Mouse (Mus musculus) limb, embryonic 15.5 days (tissue): Measurements from ENCODE around the gene Sphk1. TPM values are rescaled to one million over a fixed set of nuclear protein-coding genes. Genes with fewer than 3 reads are reported as not detected.

Experiments used
- ATAC-seq: fragments of 200-750 bp; cut with Nextera tagmentation; 2 replicates; pipeline ENCODE4 v1.8.0; 2017; ENCODE audit warnings: low read depth, moderate TSS enrichment; ENCODE audit not compliant: insufficient number of reproducible peaks, low FRiP score, low TSS enrichment
- H3K27ac ChIP-seq: fragments of 300-500 bp; sonication (generic); 2 replicates; pipeline ENCODE4 v1.5.1; 2015; ENCODE audit warnings: moderate library complexity, mild to moderate bottlenecking, inconsistent platforms
- H3K27me3 ChIP-seq: fragments of 300-500 bp; sonication (generic); 2 replicates; pipeline ENCODE4 v1.6.1; 2015; ENCODE audit warnings: inconsistent platforms
- H3K36me3 ChIP-seq: fragments of 300-500 bp; sonication (generic); 2 replicates; pipeline ENCODE4 v1.6.1; 2015; ENCODE audit warnings: inconsistent platforms
- H3K4me1 ChIP-seq: fragments of 300-500 bp; sonication (generic); 2 replicates; pipeline ENCODE4 v1.6.1; 2015; ENCODE audit warnings: inconsistent platforms
- H3K4me2 ChIP-seq: fragments of 300-500 bp; sonication (generic); 2 replicates; pipeline ENCODE4 v1.6.1; 2015; ENCODE audit warnings: mild to moderate bottlenecking, inconsistent platforms
- H3K4me3 ChIP-seq: fragments of 300-500 bp; sonication (generic); 2 replicates; pipeline ENCODE4 v1.5.1; 2015; ENCODE audit warnings: mild to moderate bottlenecking, inconsistent platforms
- H3K9ac ChIP-seq: fragments of 300-500 bp; sonication (generic); 2 replicates; pipeline ENCODE4 v1.6.1; 2015; ENCODE audit warnings: inconsistent platforms
- H3K9me3 ChIP-seq: fragments of 300-500 bp; sonication (generic); 2 replicates; pipeline ENCODE4 v1.6.1; 2016; ENCODE audit warnings: inconsistent platforms
- WGBS: fragments of 180-500 bp; shearing (Covaris S2); methylation state at CpG from one replicate; pipeline ENCODE4 v1.1.7; 2015; 5-methylcytosine and 5-hydroxymethylcytosine counted together
- polyA plus RNA-seq: library from polyadenylated mRNA; unstranded; fragments of >200 nt; fragmentation: Nextera tagmentation; extraction: Ambion mirVana; gene quantifications from 2 replicates; pipeline ENCODE4 v1.2.1, GENCODE M21; 2015

The Sphk1 gene
- polyA plus RNA-seq, 1 experiment from 2014 or later, result 7.7 TPM

DNA sequence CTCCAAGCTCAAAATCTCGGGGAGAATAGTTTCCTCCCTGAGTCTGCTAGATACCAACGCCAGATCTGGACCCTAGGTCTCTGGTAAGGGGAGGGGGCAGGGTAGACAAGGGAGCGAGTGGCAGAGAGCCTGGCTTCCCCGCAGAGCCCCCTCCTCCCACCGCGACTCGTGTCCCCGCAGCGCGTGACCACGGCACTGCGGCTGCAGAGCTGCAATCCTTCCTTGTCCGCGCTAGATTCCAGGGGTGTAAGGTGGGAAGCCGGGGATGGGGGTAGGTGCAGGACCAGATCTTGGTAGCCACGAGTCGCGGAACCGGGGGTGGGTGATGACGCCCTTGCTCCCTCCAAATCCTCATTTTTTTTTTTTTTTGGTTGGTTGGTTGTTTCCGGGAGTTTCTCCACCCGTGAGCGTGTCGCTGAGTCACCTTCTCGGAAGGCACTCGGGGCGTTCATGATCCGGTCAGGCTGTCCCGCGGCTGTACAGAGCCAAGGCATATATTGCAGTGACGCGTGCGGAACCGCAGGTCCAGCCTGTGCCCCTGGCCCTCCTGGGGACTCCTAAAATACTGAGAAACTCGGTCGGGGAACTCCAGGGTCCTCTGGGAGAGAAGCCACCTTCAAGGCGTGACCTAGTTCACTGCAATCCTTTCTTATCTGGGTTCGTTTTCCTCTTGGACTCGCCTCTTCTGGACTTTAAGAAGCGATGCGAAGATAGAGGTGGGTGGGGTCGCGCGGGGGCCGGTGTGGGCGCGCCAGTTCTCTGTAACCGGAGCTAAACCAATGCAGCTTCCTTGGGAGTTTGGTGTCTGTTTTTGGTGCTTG, 856 bp downstream of the Sphk1 start:
- Histone ChIP-seq H3K27me3 (peaks cover 51% of the 10 kb centered on the region), H3K4me2 (peak overlapping the region; percentile 99), H3K27ac (no peak overlapping the region), H3K9ac (0 out of 2 replicates have a peak overlapping the region, but pooled peaks have one; percentile 37), H3K4me1 (peaks cover 37% of the 10 kb centered on the region), H3K9me3 (no peaks in the 10 kb centered on the region), H3K4me3 (peak overlapping the region; percentile 56), H3K36me3 (0 out of 2 replicates have a peak, but pooled peaks cover 2% of the 10 kb centered on the region)
- 2% methylated on average over 48 of the region's 48 CpGs for WGBS
- ATAC-seq, result no peak

DNA sequence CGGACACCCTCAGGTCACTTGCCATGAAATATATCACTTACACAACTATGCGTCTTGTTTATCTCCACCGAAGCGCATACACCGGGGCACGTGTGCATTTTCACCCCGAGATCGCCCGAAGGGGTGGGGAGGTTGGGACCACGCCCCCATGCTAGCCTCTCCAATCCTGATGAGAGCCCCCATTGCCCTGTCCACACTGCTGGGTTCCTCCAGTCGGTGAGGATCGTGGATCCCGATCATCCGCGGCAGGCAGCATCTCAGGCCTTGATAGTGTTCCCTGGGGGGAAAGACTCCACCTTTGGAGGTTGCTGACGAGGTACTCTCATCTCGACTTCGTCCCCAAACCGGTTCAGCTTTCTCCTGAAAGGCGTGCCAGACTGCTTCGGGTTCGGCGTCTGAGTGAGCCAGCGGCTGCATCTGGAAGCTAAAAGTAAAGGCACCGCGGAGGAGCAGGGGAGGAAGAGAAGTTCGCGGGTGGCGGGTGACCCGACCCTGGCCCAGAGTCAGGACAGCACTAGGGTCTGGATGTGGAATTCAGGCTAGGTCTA, 1.6 kb downstream of the Sphk1 start:
- peaks cover 37% of the 10 kb centered on the region for H3K4me1 ChIP-seq
- H3K9ac ChIP-seq, result peak overlapping the region; percentile 43
- H3K27me3 ChIP-seq, result peaks cover 51% of the 10 kb centered on the region
- H3K9me3 ChIP-seq, result no peaks in the 10 kb centered on the region
- peak overlapping the region; percentile 68; the same call in 1 of the 2 replicates for H3K27ac ChIP-seq
- H3K36me3 ChIP-seq, result peaks cover 7% of the 10 kb centered on the region
- under 1% methylated on average over 30 of the region's 30 CpGs for WGBS
- no peak for ATAC-seq
- peak overlapping the region; percentile 99 for H3K4me2 ChIP-seq
- H3K4me3 ChIP-seq, result peak overlapping the region; percentile 56

DNA sequence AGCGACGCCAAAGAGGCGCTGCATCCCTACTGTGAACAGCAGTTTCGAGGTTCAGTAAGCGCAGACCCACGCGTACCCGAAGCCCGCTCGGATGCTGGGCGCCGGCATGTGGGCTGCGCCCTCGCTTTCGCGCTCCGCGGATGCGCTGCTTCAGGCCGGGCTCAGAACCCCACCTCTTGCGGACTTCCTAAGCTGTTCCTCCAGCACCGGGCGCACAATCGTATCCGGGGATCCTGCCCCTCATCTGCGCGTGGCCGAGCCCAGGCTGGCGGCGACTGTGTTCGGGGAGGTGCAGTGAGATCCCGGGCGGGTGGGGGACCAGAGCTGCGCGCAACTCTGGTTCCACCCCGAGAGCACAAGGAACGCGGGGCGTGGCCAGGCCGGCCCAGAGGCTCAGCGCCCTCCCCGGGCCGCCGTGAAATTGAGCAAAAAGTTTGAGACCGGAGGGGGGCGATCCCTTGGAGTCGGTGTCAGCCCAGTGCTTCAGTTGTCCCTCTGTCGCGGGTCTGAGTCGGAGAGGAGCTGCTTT, 2.1 kb downstream of the Sphk1 start:
- Histone ChIP-seq H3K4me2 (peak overlapping the region; percentile 99), H3K27ac (peak overlapping the region; percentile 68; the same call in 1 of the 2 replicates), H3K36me3 (peaks cover 9% of the 10 kb centered on the region), H3K27me3 (peaks cover 51% of the 10 kb centered on the region), H3K9ac (peak overlapping the region; percentile 43), H3K4me3 (peak overlapping the region; percentile 56), H3K9me3 (no peaks in the 10 kb centered on the region), H3K4me1 (peaks cover 37% of the 10 kb centered on the region)
- 1% methylated on average over 50 of the region's 50 CpGs for WGBS
- ATAC-seq, result peak; percentile 78

DNA sequence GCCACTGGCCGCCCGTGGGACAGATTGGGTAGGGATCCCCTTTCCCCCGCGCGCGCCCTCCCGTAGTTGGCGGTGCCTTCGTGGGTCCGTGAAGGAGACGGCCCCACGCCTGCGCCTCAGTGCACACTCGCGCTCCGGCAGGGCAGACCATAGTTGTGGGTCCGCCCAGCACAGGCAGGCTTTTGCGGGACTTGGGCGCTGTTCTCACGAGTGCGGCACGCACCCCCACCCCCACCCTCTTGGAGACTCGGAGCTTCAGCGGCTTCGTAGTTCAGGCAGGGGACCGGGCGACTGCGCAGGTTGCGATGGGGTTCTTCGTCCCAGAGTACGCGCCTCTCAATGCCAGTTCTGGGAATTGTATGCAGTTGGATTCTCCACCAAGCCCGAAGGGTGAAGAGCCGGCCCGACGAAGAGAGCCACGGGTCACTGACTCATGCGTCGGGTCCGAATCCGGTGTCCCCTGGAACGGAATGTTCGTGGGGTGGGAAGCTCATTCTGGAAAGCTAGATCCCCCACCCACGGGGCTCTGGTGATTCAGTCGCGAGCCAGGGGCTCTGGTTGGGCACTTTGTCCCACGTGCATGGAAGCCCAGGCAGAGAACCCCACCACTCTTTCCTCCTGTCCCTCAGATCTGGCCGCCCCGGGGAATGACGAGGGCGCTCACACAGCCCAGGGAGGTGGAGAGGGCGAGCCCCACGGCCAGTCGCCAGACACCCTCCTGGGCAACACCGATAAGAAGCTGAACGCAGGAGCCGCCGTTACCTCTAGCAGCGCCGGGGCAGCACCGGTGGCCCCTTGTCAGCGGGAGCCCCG, 2.8 kb downstream of the Sphk1 start:
- Histone ChIP-seq H3K27me3 (peaks cover 51% of the 10 kb centered on the region), H3K4me3 (peak overlapping the region; percentile 56), H3K36me3 (peaks cover 15% of the 10 kb centered on the region), H3K4me1 (peaks cover 37% of the 10 kb centered on the region), H3K27ac (peak overlapping the region; percentile 48; the same call in 1 of the 2 replicates), H3K4me2 (peak overlapping the region; percentile 99), H3K9me3 (no peaks in the 10 kb centered on the region), H3K9ac (peak overlapping the region; percentile 43)
- 0 out of 2 replicates have a peak, but pooled peaks have one; percentile 11 for ATAC-seq
- under 1% methylated on average over 63 of the region's 63 CpGs for WGBS

DNA sequence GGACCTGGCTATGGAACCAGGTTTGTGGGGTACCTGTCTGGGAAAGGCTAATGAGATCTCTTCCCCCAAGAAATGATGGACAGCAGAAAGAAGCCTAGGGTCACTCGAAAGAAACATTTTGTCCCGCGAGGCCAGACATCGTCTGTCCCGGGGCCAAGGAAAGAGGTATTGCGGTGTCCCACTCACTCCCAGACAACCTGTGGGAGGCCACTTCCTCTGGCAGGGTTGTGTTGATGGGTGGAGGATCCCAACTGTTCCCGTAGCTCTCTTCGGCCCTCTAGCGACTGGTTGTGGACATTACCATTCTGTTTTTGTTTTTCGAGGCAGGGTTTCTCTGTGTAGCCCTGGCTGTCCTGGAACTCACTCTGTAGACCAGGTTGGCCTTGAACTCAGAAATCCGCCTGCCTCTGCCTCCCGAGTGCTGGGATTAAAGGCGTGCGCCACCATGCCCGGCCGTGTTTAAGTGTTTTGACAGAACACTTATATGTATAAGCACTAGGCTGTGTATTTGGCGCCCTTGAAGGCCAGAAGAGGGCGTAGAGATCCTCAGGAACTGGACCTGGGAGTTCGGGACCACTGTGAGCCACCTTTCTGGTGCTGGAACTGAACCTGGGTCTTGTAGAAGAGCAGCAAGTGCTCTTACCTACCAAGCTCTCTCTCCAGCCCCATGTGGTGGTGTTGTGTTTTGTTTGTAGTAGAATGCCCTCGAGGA, 3.6 kb downstream of the Sphk1 start:
- ATAC-seq, result peak; percentile 53; the same call in 1 of the 2 replicates
- no peaks in the 10 kb centered on the region for H3K9me3 ChIP-seq
- H3K4me2 ChIP-seq, result peak overlapping the region; percentile 99
- H3K27ac ChIP-seq, result no peak overlapping the region
- H3K36me3 ChIP-seq, result peaks cover 22% of the 10 kb centered on the region
- peaks cover 37% of the 10 kb centered on the region for H3K4me1 ChIP-seq
- H3K4me3 ChIP-seq, result peak overlapping the region; percentile 56
- peaks cover 51% of the 10 kb centered on the region for H3K27me3 ChIP-seq
- H3K9ac ChIP-seq, result peak overlapping the region; percentile 7; the same call in 1 of the 2 replicates
- WGBS, result 21% methylated on average over 20 of the region's 20 CpGs

DNA sequence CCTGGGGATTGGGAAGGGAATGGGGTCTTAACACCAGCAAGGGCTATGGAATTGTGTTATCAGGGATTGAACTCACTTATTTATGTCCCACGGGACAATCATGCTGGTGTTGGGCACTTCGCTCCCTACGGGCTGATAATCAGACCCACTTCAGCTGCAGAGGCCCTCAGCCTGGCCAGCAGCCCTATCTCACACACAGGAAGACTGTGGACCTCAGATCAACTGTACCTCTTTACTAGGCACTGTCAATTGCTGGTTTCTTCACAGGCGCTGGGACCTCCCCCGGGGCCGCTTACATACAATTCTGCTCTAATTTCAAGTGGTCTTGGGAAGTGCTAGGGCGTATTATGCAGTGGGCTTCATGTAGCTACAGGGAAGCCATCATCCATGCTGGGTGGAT, 6.0 kb downstream of the Sphk1 start:
- H3K36me3 ChIP-seq, result peaks cover 46% of the 10 kb centered on the region
- H3K27me3 ChIP-seq, result peaks cover 32% of the 10 kb centered on the region
- ATAC-seq, result no peak
- 90% methylated on average over 7 of the region's 7 CpGs for WGBS
- H3K4me2 ChIP-seq, result no peak overlapping the region
- H3K9ac ChIP-seq, result no peak overlapping the region
- no peak overlapping the region for H3K4me3 ChIP-seq
- H3K27ac ChIP-seq, result no peak overlapping the region
- H3K9me3 ChIP-seq, result no peaks in the 10 kb centered on the region
- H3K4me1 ChIP-seq, result peaks cover 24% of the 10 kb centered on the region

DNA sequence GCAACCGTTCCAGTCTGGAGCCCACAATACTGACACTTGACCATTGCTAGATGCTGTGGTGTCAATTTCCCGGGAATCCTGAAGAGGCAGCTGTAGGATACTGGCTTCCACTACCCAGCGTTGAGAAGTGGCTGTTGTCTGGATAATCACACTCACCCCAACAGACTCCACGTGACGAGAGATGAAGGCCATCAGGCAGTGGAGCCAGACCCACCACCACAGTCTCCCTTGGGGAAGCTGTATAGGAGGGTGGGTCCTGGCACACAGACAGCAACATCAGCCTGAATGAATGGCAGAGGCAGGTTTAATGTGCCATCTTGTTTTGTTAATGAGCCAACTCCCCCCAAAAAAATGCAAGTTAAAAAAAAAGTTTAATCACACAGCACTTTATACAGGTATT, 6.7 kb downstream of the Sphk1 start:
- H3K27me3 ChIP-seq, result peaks cover 25% of the 10 kb centered on the region
- no peak overlapping the region for H3K9ac ChIP-seq
- H3K4me1 ChIP-seq, result peaks cover 17% of the 10 kb centered on the region
- H3K4me2 ChIP-seq, result no peak overlapping the region
- no peaks in the 10 kb centered on the region for H3K9me3 ChIP-seq
- peaks cover 53% of the 10 kb centered on the region for H3K36me3 ChIP-seq
- no peak for ATAC-seq
- H3K4me3 ChIP-seq, result no peak overlapping the region
- no peak overlapping the region for H3K27ac ChIP-seq
- WGBS, result 75% methylated on average over 5 of the region's 5 CpGs

DNA sequence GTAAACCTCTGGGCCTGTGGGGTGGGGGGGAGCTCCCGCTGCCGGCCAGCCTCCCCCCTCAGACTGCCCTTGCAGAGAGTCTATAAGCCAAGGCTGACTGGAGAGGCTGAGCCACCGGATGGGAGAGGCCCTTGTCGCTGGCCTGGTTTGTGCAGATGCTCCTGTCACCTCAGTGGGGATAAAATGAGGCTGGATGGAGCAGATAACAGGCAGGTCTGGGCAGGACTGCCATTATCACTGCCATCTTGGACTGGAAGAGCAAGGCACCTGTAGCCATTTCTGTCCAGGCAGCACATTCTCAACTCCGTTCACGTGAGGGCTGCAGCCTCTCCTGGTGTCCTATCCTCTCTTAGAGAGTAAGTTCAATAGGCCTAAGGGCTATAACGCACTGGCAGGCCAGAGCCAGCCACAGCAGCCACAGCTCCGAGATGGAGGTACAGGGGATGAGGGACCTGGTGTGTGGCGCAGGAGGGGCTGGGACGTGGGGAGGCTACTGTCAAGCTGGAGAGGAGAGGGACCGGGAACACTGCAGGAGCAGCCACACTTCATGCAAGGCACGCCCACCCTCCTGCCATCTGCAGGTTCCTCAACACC, 7.5 kb downstream of the Sphk1 start:
- Histone ChIP-seq H3K4me3 (no peak overlapping the region), H3K27me3 (peaks cover 18% of the 10 kb centered on the region), H3K4me2 (no peak overlapping the region), H3K9me3 (no peaks in the 10 kb centered on the region), H3K27ac (no peak overlapping the region; the same call in 1 of the 2 replicates), H3K9ac (no peak overlapping the region), H3K36me3 (peaks cover 61% of the 10 kb centered on the region), H3K4me1 (peaks cover 10% of the 10 kb centered on the region)
- ATAC-seq, result no peak
- 83% methylated on average over 12 of the region's 12 CpGs for WGBS

DNA sequence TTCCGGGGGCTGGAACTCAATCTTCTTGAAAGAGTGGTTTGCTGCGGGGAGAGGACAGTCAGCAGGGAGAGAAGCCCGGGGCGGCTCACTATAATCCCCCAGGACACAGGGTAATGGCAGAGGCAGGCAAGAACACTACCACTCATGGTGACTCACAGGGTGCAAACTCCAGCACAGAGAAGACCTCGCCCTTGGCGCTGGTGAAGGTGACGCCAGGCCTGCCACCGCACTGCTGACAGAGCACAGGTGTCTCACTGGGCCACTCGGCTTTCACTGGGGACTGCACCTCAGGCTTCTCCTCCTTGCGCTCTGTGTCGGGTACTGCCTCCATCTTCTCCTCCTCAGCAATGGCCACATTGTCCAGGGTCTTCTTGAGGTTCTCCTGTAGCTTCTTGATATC, 10.5 kb downstream of the Sphk1 start:
- Histone ChIP-seq H3K4me2 (no peak overlapping the region), H3K27ac (no peak overlapping the region), H3K4me1 (no peaks in the 10 kb centered on the region), H3K27me3 (no peaks in the 10 kb centered on the region), H3K4me3 (no peak overlapping the region), H3K36me3 (peaks cover 89% of the 10 kb centered on the region), H3K9me3 (no peaks in the 10 kb centered on the region), H3K9ac (no peak overlapping the region)
- whole genome bisulfite sequencing, result 91% methylated on average over 11 of the region's 11 CpGs
- ATAC-seq, result no peak

DNA sequence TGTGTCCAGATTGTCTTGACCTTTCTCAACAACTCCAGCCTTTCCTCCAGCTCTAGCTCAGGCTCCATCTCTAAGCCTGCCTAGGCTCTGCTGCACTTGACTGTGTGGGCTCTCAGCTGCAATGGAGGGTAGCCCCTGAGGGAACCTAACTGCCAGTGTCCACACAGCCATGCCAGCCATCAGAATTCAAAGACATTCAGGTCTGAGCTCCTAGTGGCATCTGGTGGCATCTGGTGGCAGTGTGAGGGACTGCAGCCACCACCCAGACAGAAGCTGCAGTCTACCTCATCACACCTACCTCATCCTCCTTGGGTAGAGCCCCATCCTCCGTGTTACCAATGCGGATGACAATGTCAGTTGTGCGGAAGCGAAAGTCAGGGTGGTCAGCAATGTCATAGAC, 12.4 kb downstream of the Sphk1 start:
- Histone ChIP-seq H3K27ac (no peak overlapping the region), H3K4me1 (no peaks in the 10 kb centered on the region), H3K9me3 (no peaks in the 10 kb centered on the region), H3K9ac (no peak overlapping the region), H3K4me2 (no peak overlapping the region), H3K27me3 (no peaks in the 10 kb centered on the region), H3K4me3 (no peak overlapping the region), H3K36me3 (peaks cover 98% of the 10 kb centered on the region)
- ATAC-seq, result no peak
- WGBS, result 85% methylated on average over 4 of the region's 4 CpGs
